Mouse (Mus musculus): ENCODE data around the gene Ptchd1. TPM values are rescaled to one million over a fixed set of nuclear protein-coding genes. Genes with fewer than 3 reads are reported as not detected.

The Ptchd1 gene
- polyA plus RNA-seq, 1 experiment: 1.1 TPM

- TF ChIP-seq CTCF (IDR thresholded peaks at IDR 0.05; ENCODE audit: control insufficient read depth, insufficient read depth, low read length) (no peak), POLR2A (IDR thresholded peaks at IDR 0.05; ENCODE audit: borderline replicate concordance, control insufficient read depth, low read depth, low read length) (no peak)
- Histone ChIP-seq H3K27ac (ENCODE audit: control insufficient read depth, insufficient read depth, low read depth, low read length, poor library complexity) (no peak overlapping the region), H3K4me1 (ENCODE audit: control insufficient read depth, insufficient read depth, low read length) (no peaks in the 10 kb centered on the region), H3K4me3 (replicated peaks; ENCODE audit: control insufficient read depth, low read depth, low read length) (no peak overlapping the region)
Measured at GRCm38 (mm10) chrX:155543780-155544179, 79.8 kb downstream of the Ptchd1 start.

Other genes with a start within 250 kb of the Ptchd1 start
- gene Gm15155, start 927 bp upstream of the Ptchd1 start, polyA plus RNA-seq (2011; ENCODE audit: insufficient read depth, insufficient read length, low replicate concordance, missing spikeins): not detected in 2 replicates